Mouse (Mus musculus): Measurements from ENCODE around the gene Comp. TPM values are rescaled to one million over a fixed set of nuclear protein-coding genes. Genes with fewer than 3 reads are reported as not detected.

Comp gene
- 1 to 10 TPM in 2 of 26 experiments, under 1 TPM in 17, not detected in 7; 0.26 to 1.7 (median 0.53) TPM for total RNA-seq (2018; cell fraction: chromatin; rRNA removed)
- total RNA-seq (2018; cell fraction: cytosol; rRNA removed), result under 1 TPM in 24 of 26 experiments, not detected in 2; 0.06 to 0.39 (median 0.14) TPM
- total RNA-seq (2018; cell fraction: nucleus; rRNA removed), result 1 to 10 TPM in 3 of 26 experiments, under 1 TPM in 14, not detected in 9; 0.26 to 1.6 (median 0.50) TPM
- 0.20 to 0.42 TPM in 2 of 3 replicates, not detected in the other for polyA plus RNA-seq (2018)

- Histone ChIP-seq H3K36me3 (ENCODE audit: inconsistent target) (no peaks in the 10 kb centered on the region), H3K79me2 (ENCODE audit: inconsistent target) (no peaks in the 10 kb centered on the region), H3K4me3 (ENCODE audit: inconsistent target) (no peak within 1 kb of the TSS), H3K27ac (no peak within 1 kb of the TSS)
- WGBS (ENCODE audit: missing documents), result 12% methylated on average over 44 of the region's 47 CpGs
These were observed at the start of gene Comp for GRCm38 (mm10) chr8:70373397-70374317. Gene Comp (plus strand): TSS chr8:70373558.

- H3K79me2 ChIP-seq (ENCODE audit: inconsistent target), result no peaks in the 10 kb centered on the region
- H3K27ac ChIP-seq, result no peak overlapping the region
- no peaks in the 10 kb centered on the region for H3K36me3 ChIP-seq (ENCODE audit: inconsistent target)
- H3K4me3 ChIP-seq (ENCODE audit: inconsistent target), result no peak overlapping the region
- WGBS (ENCODE audit: missing documents), result 91% methylated on average over 3 of the region's 3 CpGs
These were observed 49.6 kb upstream of the Comp start for GRCm38 (mm10) chr8:70323716-70324115.

GRCm38 (mm10) chr8:70327512-70327911, 45.8 kb upstream of the Comp start:
- H3K79me2 ChIP-seq (ENCODE audit: inconsistent target), result no peaks in the 10 kb centered on the region
- no peak overlapping the region for H3K4me3 ChIP-seq (ENCODE audit: inconsistent target)
- H3K27ac ChIP-seq, result no peak overlapping the region
- H3K36me3 ChIP-seq (ENCODE audit: inconsistent target), result peaks cover 3% of the 10 kb centered on the region; the same call in 1 of the 2 replicates
- 96% methylated on average over 6 of the region's 6 CpGs for WGBS (ENCODE audit: missing documents)

- H3K27ac ChIP-seq, result no peak within 1 kb of the TSS
- no peak within 1 kb of the TSS for H3K4me3 ChIP-seq (ENCODE audit: inconsistent target)
- WGBS (ENCODE audit: missing documents), result 62% methylated on average over 14 of the region's 14 CpGs
These were observed 44.1 kb upstream of the Comp start, which contains the start of gene Gdf1 for GRCm38 (mm10) chr8:70329124-70329834. Gene Gdf1 (plus strand): TSS chr8:70329817.

GRCm38 (mm10) chr8:70329835-70330740, 43.3 kb upstream of the Comp start:
- Histone ChIP-seq H3K27ac (no peak overlapping the region), H3K4me3 (ENCODE audit: inconsistent target) (no peak overlapping the region), H3K36me3 (ENCODE audit: inconsistent target) (peaks cover 29% of the 10 kb centered on the region), H3K79me2 (ENCODE audit: inconsistent target) (no peaks in the 10 kb centered on the region)
- 41% methylated on average over 45 of the region's 45 CpGs for WGBS (ENCODE audit: missing documents)

More at GRCm38 (mm10) chr8:70329124-70329834, 44.1 kb upstream of the Comp start, which contains the start of gene Gdf1:
- Histone ChIP-seq H3K36me3 (ENCODE audit: inconsistent target) (peaks cover 21% of the 10 kb centered on the region), H3K79me2 (ENCODE audit: inconsistent target) (no peaks in the 10 kb centered on the region)

- peaks cover 36% of the 10 kb centered on the region for H3K36me3 ChIP-seq (ENCODE audit: inconsistent target)
- WGBS (ENCODE audit: missing documents), result 84% methylated on average over 52 of the region's 53 CpGs
These were observed 42.5 kb upstream of the Comp start for GRCm38 (mm10) chr8:70330741-70331364.

GRCm38 (mm10) chr8:70331526-70331925, 41.8 kb upstream of the Comp start:
- H3K36me3 ChIP-seq (ENCODE audit: inconsistent target), result peaks cover 43% of the 10 kb centered on the region
- H3K27ac ChIP-seq, result no peak overlapping the region
- H3K4me3 ChIP-seq (ENCODE audit: inconsistent target), result no peak overlapping the region
- whole genome bisulfite sequencing (ENCODE audit: missing documents), result 94% methylated on average over 18 of the region's 19 CpGs
- H3K79me2 ChIP-seq (ENCODE audit: inconsistent target), result no peaks in the 10 kb centered on the region

More at GRCm38 (mm10) chr8:70330741-70331364, 42.5 kb upstream of the Comp start:
- Histone ChIP-seq H3K27ac (no peak overlapping the region), H3K79me2 (ENCODE audit: inconsistent target) (no peaks in the 10 kb centered on the region), H3K4me3 (ENCODE audit: inconsistent target) (no peak overlapping the region)

GRCm38 (mm10) chr8:70332070-70332877, 41.1 kb upstream of the Comp start:
- WGBS (ENCODE audit: missing documents), result 87% methylated on average over 41 of the region's 41 CpGs
- H3K36me3 ChIP-seq (ENCODE audit: inconsistent target), result peaks cover 50% of the 10 kb centered on the region
- no peak overlapping the region for H3K27ac ChIP-seq

GRCm38 (mm10) chr8:70332878-70333202, 40.5 kb upstream of the Comp start:
- Histone ChIP-seq H3K27ac (no peak overlapping the region), H3K36me3 (ENCODE audit: inconsistent target) (peaks cover 56% of the 10 kb centered on the region), H3K4me3 (ENCODE audit: inconsistent target) (no peak overlapping the region), H3K79me2 (ENCODE audit: inconsistent target) (no peaks in the 10 kb centered on the region)
- WGBS (ENCODE audit: missing documents), result 95% methylated on average over 6 of the region's 6 CpGs

More at GRCm38 (mm10) chr8:70332070-70332877, 41.1 kb upstream of the Comp start:
- H3K79me2 ChIP-seq (ENCODE audit: inconsistent target), result no peaks in the 10 kb centered on the region
- no peak overlapping the region for H3K4me3 ChIP-seq (ENCODE audit: inconsistent target)

GRCm38 (mm10) chr8:70338931-70339330, 34.4 kb upstream of the Comp start:
- WGBS (ENCODE audit: missing documents), result 83% methylated on average over 7 of the region's 7 CpGs

GRCm38 (mm10) chr8:70340659-70341058, 32.7 kb upstream of the Comp start:
- 93% methylated on average over 5 of the region's 7 CpGs for WGBS (ENCODE audit: missing documents)
- H3K27ac ChIP-seq, result no peak overlapping the region
- H3K4me3 ChIP-seq (ENCODE audit: inconsistent target), result no peak overlapping the region
- peaks cover 57% of the 10 kb centered on the region for H3K79me2 ChIP-seq (ENCODE audit: inconsistent target)
- peaks cover 65% of the 10 kb centered on the region for H3K36me3 ChIP-seq (ENCODE audit: inconsistent target)

More at GRCm38 (mm10) chr8:70338931-70339330, 34.4 kb upstream of the Comp start:
- no peak overlapping the region for H3K4me3 ChIP-seq (ENCODE audit: inconsistent target)
- H3K27ac ChIP-seq, result no peak overlapping the region
- H3K36me3 ChIP-seq (ENCODE audit: inconsistent target), result peaks cover 82% of the 10 kb centered on the region
- peaks cover 40% of the 10 kb centered on the region for H3K79me2 ChIP-seq (ENCODE audit: inconsistent target)

- H3K27ac ChIP-seq, result peak overlapping the region; percentile 59
- H3K4me3 ChIP-seq (ENCODE audit: inconsistent target), result no peak overlapping the region
- 46% methylated on average over 13 of the region's 14 CpGs for WGBS (ENCODE audit: missing documents)
- peaks cover 71% of the 10 kb centered on the region for H3K79me2 ChIP-seq (ENCODE audit: inconsistent target)
- H3K36me3 ChIP-seq (ENCODE audit: inconsistent target), result peaks cover 51% of the 10 kb centered on the region
These were observed 31.4 kb upstream of the Comp start for GRCm38 (mm10) chr8:70342007-70342406.
